Mouse (Mus musculus) lung, postnatal 25 days (tissue): ENCODE measurements around the gene Pate1.

Experiments
- DNase-seq: peaks from one replicate; pipeline ENCODE4 v3.0.0; 2022; ENCODE audit warnings: low spot score

Gene Pate1

GRCm38 (mm10) chr9:35687013-35687412 is at the start of gene Pate1:
TSS of gene Pate1 (minus strand) at chr9:35687390.
- peak; percentile 46 for DNase-seq

- DNase-seq = no peak
These were observed 20.1 kb upstream of the Pate1 start for GRCm38 (mm10) chr9:35707265-35707664.

- DNase-seq = no peak
These were observed 4.7 kb upstream of the Pate1 start for GRCm38 (mm10) chr9:35691924-35692323.

- no peak for DNase-seq
These were observed 13.6 kb downstream of the Pate1 start for GRCm38 (mm10) chr9:35673557-35673956.

- no peak for DNase-seq
These were observed 39.1 kb downstream of the Pate1 start, which contains the start of gene Pate3 for GRCm38 (mm10) chr9:35648102-35648501. TSS of gene Pate3 (minus strand) at chr9:35648202.
